Mouse (Mus musculus): ENCODE measurements at regions not wholly inside any gene's neighbourhood (a gene's known extent, or its start where the extent isn't known, plus 50 kb on each side); places are given as distances from the start of the nearest gene placed in this dataset.

DNA sequence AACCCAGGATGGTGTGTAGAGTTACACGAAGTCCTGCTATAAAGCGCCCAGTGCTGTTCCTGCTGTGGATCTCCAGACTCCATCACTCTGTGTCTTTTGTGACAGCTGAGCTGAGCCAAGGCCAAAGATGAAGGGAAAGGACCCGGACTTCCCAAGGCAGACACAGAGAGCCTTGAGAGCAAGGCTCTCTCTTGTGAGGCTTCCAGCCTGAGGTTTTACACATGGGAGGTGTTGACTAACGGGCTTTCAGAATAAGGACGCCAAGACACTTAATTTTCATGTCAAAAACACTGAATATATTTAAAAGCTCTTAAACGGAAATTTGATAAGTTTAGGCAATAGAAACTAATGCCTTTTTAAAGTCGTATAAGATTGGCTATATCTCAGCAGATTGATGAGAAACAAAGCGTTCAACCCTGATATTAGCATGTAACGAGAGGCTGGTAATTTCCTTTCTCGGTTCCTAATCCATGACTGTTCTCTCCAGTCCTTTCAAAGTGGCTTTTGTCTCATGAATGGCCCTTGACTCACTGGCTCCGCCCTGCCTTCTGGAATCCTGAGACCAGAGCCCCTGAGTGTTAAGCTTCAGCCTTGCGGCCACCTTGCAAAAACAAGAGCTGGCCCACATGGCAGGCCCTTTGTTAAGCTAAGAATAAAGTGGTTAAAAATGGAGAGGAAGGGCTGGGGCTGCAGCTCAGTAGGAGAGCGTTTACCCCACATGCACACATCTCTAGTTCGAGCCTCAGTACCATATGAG is 145.8 kb downstream of the Nkx6-1 start:
- TF ChIP-seq CTCF (IDR thresholded peaks at IDR 0.05) (no peak), EP300 (IDR thresholded peaks at IDR 0.05) (no peak)

Measured in lung, postnatal 0 days (tissue).